Mouse (Mus musculus) erythroblast, embryonic 14.5 days (primary cell): ENCODE results near the gene Hectd4. TPM values are rescaled to one million over a fixed set of nuclear protein-coding genes. Genes with fewer than 3 reads are reported as not detected.

Experiments
- H3K27me3 ChIP-seq: 2 replicates; pipeline ENCODE4 v1.6.1; 2012; ENCODE audit warnings: inconsistent platforms; ENCODE audit not compliant: control insufficient read depth
- H3K36me3 ChIP-seq: 2 replicates; pipeline ENCODE4 v1.6.1; 2012; ENCODE audit warnings: mild to moderate bottlenecking, inconsistent platforms; ENCODE audit not compliant: control insufficient read depth
- H3K4me1 ChIP-seq: 2 replicates; pipeline ENCODE4 v1.6.1; 2012; ENCODE audit warnings: inconsistent platforms; ENCODE audit not compliant: control insufficient read depth
- H3K4me3 ChIP-seq: replicated peaks from 2 replicates; pipeline ENCODE3; 2012; ENCODE audit warnings: moderate library complexity, mild to moderate bottlenecking, inconsistent platforms
- H3K9me3 ChIP-seq: 2 replicates; pipeline ENCODE4 v1.6.1; 2012; ENCODE audit warnings: low read length, inconsistent platforms, mixed read lengths; ENCODE audit not compliant: control insufficient read depth
- GATA1 ChIP-seq: IDR thresholded peaks from 2 replicates; pipeline ENCODE4 v1.6.1; 2012; ENCODE audit warnings: low read length, inconsistent platforms, mixed read lengths
- TAL1 ChIP-seq: IDR thresholded peaks from 3 replicates; pipeline ENCODE4 v1.6.1; 2012; ENCODE audit warnings: low read length, inconsistent platforms, mixed read lengths
- polyA plus RNA-seq: library from polyadenylated mRNA; stranded (reverse); fragments of >175 nt; gene quantifications from 2 replicates; pipeline ENCODE4 v1.2.3, GENCODE M21; 2012

The Hectd4 gene
- polyA plus RNA-seq, 1 experiment = 10.6 TPM

- Histone ChIP-seq H3K4me3 (no peak overlapping the region), H3K36me3 (peaks cover 98% of the 10 kb centered on the region), H3K9me3 (no peaks in the 10 kb centered on the region), H3K4me1 (peaks cover 12% of the 10 kb centered on the region), H3K27me3 (no peaks in the 10 kb centered on the region)
- no peak for TF ChIP-seq TAL1
Observed at GRCm38 (mm10) chr5:121280456-121280855, 60.4 kb downstream of the Hectd4 start.

- Histone ChIP-seq H3K9me3 (no peaks in the 10 kb centered on the region), H3K4me3 (no peak overlapping the region), H3K4me1 (peaks cover 10% of the 10 kb centered on the region), H3K36me3 (peaks cover 99% of the 10 kb centered on the region), H3K27me3 (no peaks in the 10 kb centered on the region; the same call in 1 of the 2 replicates)
- TF ChIP-seq TAL1 = no peak
- no peak for TF ChIP-seq GATA1
Observed at GRCm38 (mm10) chr5:121283051-121283450, 63.0 kb downstream of the Hectd4 start.

- Histone ChIP-seq H3K36me3 (peaks cover 99% of the 10 kb centered on the region), H3K9me3 (no peaks in the 10 kb centered on the region), H3K4me3 (no peak overlapping the region), H3K4me1 (peaks cover 10% of the 10 kb centered on the region), H3K27me3 (no peaks in the 10 kb centered on the region; the same call in 1 of the 2 replicates)
- TF ChIP-seq GATA1 = no peak
- no peak for TF ChIP-seq TAL1
Observed at GRCm38 (mm10) chr5:121284816-121285215, 64.8 kb downstream of the Hectd4 start.

- H3K36me3 ChIP-seq = peaks cover 99% of the 10 kb centered on the region
- no peak overlapping the region for H3K4me3 ChIP-seq
- H3K4me1 ChIP-seq = peaks cover 20% of the 10 kb centered on the region
- no peaks in the 10 kb centered on the region for H3K9me3 ChIP-seq
- H3K27me3 ChIP-seq = no peaks in the 10 kb centered on the region; the same call in 1 of the 2 replicates
- TF ChIP-seq TAL1 (no peak), GATA1 (no peak)
Observed at GRCm38 (mm10) chr5:121287213-121287612, 67.2 kb downstream of the Hectd4 start.

- no peaks in the 10 kb centered on the region for H3K9me3 ChIP-seq
- H3K4me3 ChIP-seq = no peak overlapping the region
- peaks cover 100% of the 10 kb centered on the region for H3K36me3 ChIP-seq
- H3K27me3 ChIP-seq = no peaks in the 10 kb centered on the region; the same call in 1 of the 2 replicates
- peaks cover 16% of the 10 kb centered on the region for H3K4me1 ChIP-seq
- TF ChIP-seq GATA1 = no peak
- no peak for TF ChIP-seq TAL1
Observed at GRCm38 (mm10) chr5:121290289-121290688, 70.3 kb downstream of the Hectd4 start.

- peaks cover 100% of the 10 kb centered on the region for H3K36me3 ChIP-seq
- no peaks in the 10 kb centered on the region for H3K9me3 ChIP-seq
- no peak overlapping the region for H3K4me3 ChIP-seq
- H3K4me1 ChIP-seq = peaks cover 20% of the 10 kb centered on the region
- no peak for TF ChIP-seq TAL1
- TF ChIP-seq GATA1 = 0 out of 2 replicates have a peak, but pooled peaks have one; percentile 12
- H3K27me3 ChIP-seq = no peaks in the 10 kb centered on the region; the same call in 1 of the 2 replicates
Observed at GRCm38 (mm10) chr5:121292309-121293165, 72.5 kb downstream of the Hectd4 start.

- H3K4me3 ChIP-seq = no peak overlapping the region
Observed at GRCm38 (mm10) chr5:121305009-121305408, 85.0 kb downstream of the Hectd4 start.

GRCm38 (mm10) chr5:121307620-121308019, 87.6 kb downstream of the Hectd4 start:
- TF ChIP-seq GATA1 (no peak), TAL1 (no peak)
- peaks cover 100% of the 10 kb centered on the region for H3K36me3 ChIP-seq

More at GRCm38 (mm10) chr5:121305009-121305408, 85.0 kb downstream of the Hectd4 start:
- no peaks in the 10 kb centered on the region for H3K4me1 ChIP-seq
- TF ChIP-seq TAL1 = no peak
- no peak for TF ChIP-seq GATA1
- peaks cover 100% of the 10 kb centered on the region for H3K36me3 ChIP-seq
- H3K9me3 ChIP-seq = no peaks in the 10 kb centered on the region
- no peaks in the 10 kb centered on the region; the same call in 1 of the 2 replicates for H3K27me3 ChIP-seq

GRCm38 (mm10) chr5:121311576-121311975, 91.6 kb downstream of the Hectd4 start:
- no peak overlapping the region for H3K4me3 ChIP-seq
- H3K9me3 ChIP-seq = no peaks in the 10 kb centered on the region
- no peaks in the 10 kb centered on the region for H3K4me1 ChIP-seq
- H3K27me3 ChIP-seq = no peaks in the 10 kb centered on the region
- no peak for TF ChIP-seq TAL1
- no peak for TF ChIP-seq GATA1
- H3K36me3 ChIP-seq = peaks cover 100% of the 10 kb centered on the region

More at GRCm38 (mm10) chr5:121307620-121308019, 87.6 kb downstream of the Hectd4 start:
- H3K4me3 ChIP-seq = no peak overlapping the region
- no peaks in the 10 kb centered on the region for H3K4me1 ChIP-seq
- no peaks in the 10 kb centered on the region; the same call in 1 of the 2 replicates for H3K27me3 ChIP-seq
- H3K9me3 ChIP-seq = no peaks in the 10 kb centered on the region
